Mouse (Mus musculus) erythroid progenitor cell, adult 5-6 weeks (primary cell): ENCODE data around the gene Pgghg. TPM values are rescaled to one million over a fixed set of nuclear protein-coding genes. Genes with fewer than 3 reads are reported as not detected.
"Not testable (repeated sequence)": the region's sequence is repeated elsewhere in the genome, so short reads cannot be mapped to it uniquely, and the experiment has no call there.

Source experiments
- ATAC-seq: replicated peaks from 2 replicates; pipeline ENCODE4 v1.8.0; 2016; ENCODE audit warnings: moderate number of reproducible peaks, mild to moderate bottlenecking, moderate TSS enrichment, inconsistent platforms; ENCODE audit not compliant: poor library complexity, low FRiP score, severe bottlenecking
- total RNA-seq, 2 experiments: library from RNA; stranded (forward) in 1 of 2; stranded (reverse) in 1 of 2; fragments of 150-400 nt in 1 of 2; fragments of 186-747, 209-891 nt in 1 of 2; gene quantifications; 2 replicates each; pipeline versions ENCODE4 v1.2.3 to v1.2.4; 2015 to 2017; ENCODE audit warnings: low replicate concordance in 2 of 2

Pgghg gene
- total RNA-seq, 2 experiments from 2014 or later: 1.3 TPM; not detected in 1

DNA sequence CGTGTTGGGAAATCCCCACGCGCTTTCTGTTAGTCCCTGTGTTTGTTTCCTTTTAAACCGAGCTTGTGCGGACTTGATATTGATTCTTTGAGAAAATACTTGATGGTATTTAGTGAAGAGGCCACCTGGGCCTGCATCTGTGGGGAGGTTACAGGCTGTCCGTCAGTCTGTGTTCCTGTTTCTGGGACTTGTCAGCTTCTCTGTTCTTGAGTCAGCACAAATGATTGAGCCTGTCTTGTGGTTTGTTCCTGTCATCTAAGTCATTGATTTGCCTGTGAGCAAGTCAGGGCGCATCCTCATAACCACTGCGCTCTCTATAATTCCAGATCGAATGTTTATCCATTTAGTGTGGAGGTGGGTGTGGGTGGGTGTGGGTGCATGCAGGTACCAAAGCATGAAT, 35.5 kb downstream of the Pgghg start:
- not testable (repeated sequence) for ATAC-seq

DNA sequence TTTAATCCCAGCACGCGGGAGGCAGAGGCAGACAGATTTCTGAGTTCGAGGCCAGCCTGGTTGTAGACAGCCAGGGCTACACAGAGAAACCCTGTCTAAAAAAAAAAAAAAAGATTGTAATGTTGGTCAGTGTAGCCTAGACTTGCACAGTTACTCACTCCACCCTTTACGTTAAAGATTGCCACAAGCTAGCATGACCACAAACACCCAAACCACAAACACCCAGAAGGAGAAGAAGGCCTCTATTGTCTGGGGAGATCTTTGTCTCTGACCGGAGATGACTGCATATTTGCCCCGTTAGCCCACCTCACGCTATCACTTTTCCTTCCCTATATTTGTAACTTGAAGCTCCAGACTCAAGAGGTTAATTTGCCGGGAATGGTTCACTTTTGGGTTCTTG, 40.5 kb downstream of the Pgghg start:
- ATAC-seq: no peak

DNA sequence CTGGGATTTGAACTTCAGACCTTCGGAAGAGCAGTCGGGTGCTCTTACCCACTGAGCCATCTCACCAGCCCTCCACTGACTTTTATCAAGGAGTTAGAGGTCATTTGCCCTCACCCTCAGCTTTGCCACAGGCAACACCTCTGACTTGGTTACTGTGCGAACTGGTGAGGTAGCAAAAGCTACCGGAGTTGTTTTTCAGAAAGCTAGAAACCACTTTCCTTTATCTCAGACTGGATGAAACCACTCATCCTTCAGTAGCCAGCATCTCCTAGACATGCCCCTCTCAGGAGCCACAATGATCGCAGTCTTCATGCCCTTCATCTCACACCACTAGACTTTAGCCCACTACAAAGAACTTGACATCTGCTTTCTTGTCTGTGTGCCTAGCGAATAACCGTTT, 41.8 kb downstream of the Pgghg start:
- no peak for ATAC-seq

DNA sequence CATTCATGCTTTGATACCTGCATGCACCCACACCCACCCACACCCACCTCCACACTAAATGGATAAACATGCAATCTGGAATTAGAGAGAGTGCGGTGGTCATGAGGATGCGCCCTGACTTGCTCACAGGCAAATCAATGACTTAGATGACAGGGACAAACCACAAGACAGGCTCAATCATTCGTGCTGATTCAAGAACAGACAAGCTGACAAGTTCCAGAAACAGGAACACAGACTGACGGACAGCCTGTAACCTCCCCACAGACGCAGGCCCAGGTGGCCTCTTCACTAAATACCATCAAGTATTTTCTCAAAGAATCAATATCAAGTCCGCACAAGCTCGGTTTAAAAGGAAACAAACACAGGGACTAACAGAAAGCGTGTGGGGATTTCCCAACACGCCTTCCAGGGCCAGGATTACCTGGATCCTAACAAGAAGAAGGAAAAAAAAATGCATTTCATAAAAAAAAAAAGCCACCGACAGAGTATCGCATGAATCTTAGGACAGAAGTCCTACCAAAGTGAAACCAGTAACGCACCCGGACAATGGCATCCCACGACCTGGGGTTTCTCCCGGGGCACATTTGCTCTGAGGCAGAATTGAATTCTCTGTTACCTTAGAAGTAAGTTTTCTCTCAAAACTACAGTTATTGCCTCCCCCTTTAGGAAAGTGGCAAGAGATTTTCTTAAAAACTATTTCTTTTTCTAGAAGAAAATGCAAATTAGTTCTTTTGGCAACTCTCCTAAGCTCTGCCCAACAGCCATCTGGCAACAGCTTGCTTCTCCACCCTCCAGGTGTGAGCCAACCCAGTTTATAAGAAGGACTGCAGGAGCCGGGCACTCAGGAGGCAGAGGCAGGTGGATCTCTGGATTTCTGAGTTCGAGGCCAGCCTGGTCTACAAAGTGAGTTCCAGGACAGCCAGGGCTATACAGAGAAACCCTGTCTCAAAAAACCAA, 46.3 kb downstream of the Pgghg start:
- no peak for ATAC-seq

DNA sequence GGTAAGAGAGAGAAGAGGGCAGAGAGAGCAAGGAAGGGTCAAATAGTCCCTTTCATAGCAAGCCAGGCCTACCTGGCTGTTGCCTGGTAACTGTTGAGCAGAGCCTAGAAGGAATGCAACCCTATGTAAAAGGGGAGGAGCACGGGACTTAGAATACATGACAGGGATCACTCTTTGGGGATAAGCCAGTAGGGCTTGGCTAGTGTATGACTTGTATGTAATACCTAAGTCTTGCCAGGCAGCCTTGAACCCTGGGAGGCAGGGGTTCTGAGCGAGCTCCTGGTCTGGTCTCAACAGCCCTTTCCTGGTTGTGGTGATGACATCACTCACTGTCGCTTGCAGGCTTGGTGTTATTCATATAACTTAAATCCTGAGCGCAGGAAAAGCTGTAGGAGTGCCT, 47.8 kb downstream of the Pgghg start:
- ATAC-seq: no peak

DNA sequence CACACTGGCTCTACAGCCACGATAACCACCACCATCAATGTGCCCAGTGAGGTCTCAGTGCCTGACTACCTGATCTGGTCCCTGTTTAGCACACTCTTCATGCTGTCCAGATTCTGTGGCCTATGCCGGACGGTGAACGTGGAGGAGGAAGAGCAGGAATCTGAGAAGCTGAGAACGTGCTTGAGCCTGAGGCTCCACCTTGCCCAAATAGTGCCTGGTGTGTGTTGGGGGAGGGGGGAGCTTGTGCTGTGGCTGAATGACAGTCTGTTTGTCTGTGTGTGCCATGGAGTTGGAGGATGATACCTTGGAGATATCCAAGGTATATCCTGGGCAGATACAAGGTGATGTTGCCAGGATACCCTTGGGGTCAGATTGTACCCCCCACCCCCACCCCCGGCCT, 49.0 kb downstream of the Pgghg start:
- no peak for ATAC-seq

DNA sequence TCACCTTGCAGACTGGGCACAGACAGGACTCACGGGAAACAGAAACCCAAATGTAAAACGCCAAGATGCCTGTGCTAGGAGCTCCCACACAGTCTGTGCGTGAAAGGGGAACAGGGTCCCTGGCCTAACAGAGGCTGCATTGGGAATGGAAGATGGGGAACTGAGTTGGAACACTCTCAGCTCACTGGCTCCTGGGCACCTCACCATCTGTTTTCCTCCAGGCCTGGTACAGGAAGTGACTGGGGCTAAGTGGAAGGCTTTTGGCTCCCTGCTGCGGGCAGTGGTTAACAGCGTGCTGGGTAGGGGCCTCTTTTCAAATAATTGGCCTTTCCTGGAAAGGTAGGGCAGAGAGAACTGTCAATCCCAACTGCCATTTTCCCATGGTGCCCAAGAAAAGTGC, 49.4 kb downstream of the Pgghg start:
- no peak for ATAC-seq

DNA sequence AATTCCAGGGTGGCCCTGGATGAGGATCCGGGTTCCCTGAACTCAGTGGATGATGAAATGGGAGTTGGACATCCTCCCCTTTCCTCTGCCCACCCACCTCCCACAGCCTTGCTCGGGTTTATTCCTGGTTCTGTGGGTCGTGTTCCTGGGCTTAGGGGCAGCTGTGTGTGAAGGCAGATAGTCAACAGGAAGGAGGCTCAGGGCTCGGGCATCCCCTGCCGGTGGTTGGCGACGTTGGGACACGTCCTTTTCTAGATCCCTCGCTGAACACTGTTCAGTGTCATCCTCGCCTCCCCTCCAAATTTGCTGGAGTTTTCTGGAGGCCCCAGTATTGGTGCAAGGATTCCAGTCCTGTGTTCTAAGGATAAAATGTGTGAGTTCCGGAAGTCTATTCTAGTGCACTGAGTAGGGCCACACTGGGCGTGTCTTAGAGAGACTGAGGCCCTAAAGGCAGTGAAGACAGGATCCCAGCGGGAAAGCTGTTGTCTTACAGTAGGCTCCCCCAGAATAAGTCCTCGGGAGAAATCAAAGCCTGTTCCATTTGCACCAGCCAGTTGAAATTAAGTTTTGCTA, 50.0 kb downstream of the Pgghg start:
- no peak for ATAC-seq

Other genes starting within 250 kb of the Pgghg start
- not detected in 2 replicates for gene Olfr541, start 244.1 kb upstream of the Pgghg start, total RNA-seq (2015; ENCODE audit: low replicate concordance)
- not detected in 2 replicates for gene Olfr541, start 244.1 kb upstream of the Pgghg start, total RNA-seq (2017; ENCODE audit: low replicate concordance)
- gene Cyp2e1, start 177.7 kb upstream of the Pgghg start, total RNA-seq (2015; ENCODE audit: low replicate concordance): not detected in 2 replicates
- gene Cyp2e1, start 177.7 kb upstream of the Pgghg start, total RNA-seq (2017; ENCODE audit: low replicate concordance): not detected in 2 replicates
- 1.8 TPM in 1 of 2 replicates, not detected in the other for gene Syce1, start 153.5 kb upstream of the Pgghg start, total RNA-seq (2015; ENCODE audit: low replicate concordance)
- not detected in 2 replicates for gene Syce1, start 153.5 kb upstream of the Pgghg start, total RNA-seq (2017; ENCODE audit: low replicate concordance)
- gene Zfp941, start 119.2 kb upstream of the Pgghg start, total RNA-seq (2015; ENCODE audit: low replicate concordance): 0.36 TPM in 1 of 2 replicates, not detected in the other
- gene Zfp941, start 119.2 kb upstream of the Pgghg start, total RNA-seq (2017; ENCODE audit: low replicate concordance): not detected in 2 replicates
- not detected in 2 replicates for gene Urah, start 106.4 kb upstream of the Pgghg start, total RNA-seq (2015; ENCODE audit: low replicate concordance)
- not detected in 2 replicates for gene Urah, start 106.4 kb upstream of the Pgghg start, total RNA-seq (2017; ENCODE audit: low replicate concordance)
- not detected in 2 replicates for gene Scgb1c1, start 95.8 kb upstream of the Pgghg start, total RNA-seq (2015; ENCODE audit: low replicate concordance)
- gene Scgb1c1, start 95.8 kb upstream of the Pgghg start, total RNA-seq (2017; ENCODE audit: low replicate concordance): not detected in 2 replicates
- gene Odf3, start 93.6 kb upstream of the Pgghg start, total RNA-seq (2015; ENCODE audit: low replicate concordance): not detected in 2 replicates
- not detected in 2 replicates for gene Odf3, start 93.6 kb upstream of the Pgghg start, total RNA-seq (2017; ENCODE audit: low replicate concordance)
- not detected in 2 replicates for gene Gm45785, start 85.1 kb upstream of the Pgghg start, total RNA-seq (2015; ENCODE audit: low replicate concordance)
- gene Gm45785, start 85.1 kb upstream of the Pgghg start, total RNA-seq (2017; ENCODE audit: low replicate concordance): 2.8 TPM in 1 of 2 replicates, not detected in the other
- gene Ric8a, start 84.4 kb upstream of the Pgghg start, total RNA-seq (2015; ENCODE audit: low replicate concordance): 19.1 and 49.5 TPM in 2 replicates
- gene Ric8a, start 84.4 kb upstream of the Pgghg start, total RNA-seq (2017; ENCODE audit: low replicate concordance): 12.1 and 22.2 TPM in 2 replicates
- gene Bet1l, start 83.8 kb upstream of the Pgghg start, total RNA-seq (2015; ENCODE audit: low replicate concordance): 7.6 and 9.2 TPM in 2 replicates
- 9.0 and 9.4 TPM in 2 replicates for gene Bet1l, start 83.8 kb upstream of the Pgghg start, total RNA-seq (2017; ENCODE audit: low replicate concordance)
- gene Psmd13, start 59.4 kb upstream of the Pgghg start, total RNA-seq (2015; ENCODE audit: low replicate concordance): 74.2 and 90.1 TPM in 2 replicates
- 136 and 162 TPM in 2 replicates for gene Psmd13, start 59.4 kb upstream of the Pgghg start, total RNA-seq (2017; ENCODE audit: low replicate concordance)
- 14.4 and 16.3 TPM in 2 replicates for gene Sirt3, start 59.1 kb upstream of the Pgghg start, total RNA-seq (2015; ENCODE audit: low replicate concordance)
- 6.5 and 13.5 TPM in 2 replicates for gene Sirt3, start 59.1 kb upstream of the Pgghg start, total RNA-seq (2017; ENCODE audit: low replicate concordance)
- gene Cox8b, start 40.9 kb upstream of the Pgghg start, total RNA-seq (2015; ENCODE audit: low replicate concordance): not detected in 2 replicates
- gene Cox8b, start 40.9 kb upstream of the Pgghg start, total RNA-seq (2017; ENCODE audit: low replicate concordance): not detected in 2 replicates
- not detected in 2 replicates for gene Nlrp6, start 20.5 kb upstream of the Pgghg start, total RNA-seq (2015; ENCODE audit: low replicate concordance)
- gene Nlrp6, start 20.5 kb upstream of the Pgghg start, total RNA-seq (2017; ENCODE audit: low replicate concordance): not detected in 2 replicates
- gene Ifitm5, start 8.9 kb downstream of the Pgghg start, total RNA-seq (2015; ENCODE audit: low replicate concordance): not detected in 2 replicates
- gene Ifitm5, start 8.9 kb downstream of the Pgghg start, total RNA-seq (2017; ENCODE audit: low replicate concordance): not detected in 2 replicates
- not detected in 2 replicates for gene Gm45717, start 14.5 kb downstream of the Pgghg start, total RNA-seq (2015; ENCODE audit: low replicate concordance)
- not detected in 2 replicates for gene Gm45717, start 14.5 kb downstream of the Pgghg start, total RNA-seq (2017; ENCODE audit: low replicate concordance)
- 61.6 and 73.4 TPM in 2 replicates for gene Ifitm2, start 14.6 kb downstream of the Pgghg start, total RNA-seq (2015; ENCODE audit: low replicate concordance)
- 14.5 and 51.7 TPM in 2 replicates for gene Ifitm2, start 14.6 kb downstream of the Pgghg start, total RNA-seq (2017; ENCODE audit: low replicate concordance)
- 31.0 TPM in 1 of 2 replicates, not detected in the other for gene Ifitm1, start 25.8 kb downstream of the Pgghg start, total RNA-seq (2015; ENCODE audit: low replicate concordance)
- 0.90 and 20.6 TPM in 2 replicates for gene Ifitm1, start 25.8 kb downstream of the Pgghg start, total RNA-seq (2017; ENCODE audit: low replicate concordance)
- gene Ifitm3, start 69.4 kb downstream of the Pgghg start, total RNA-seq (2015; ENCODE audit: low replicate concordance): 156 and 271 TPM in 2 replicates
- gene Ifitm3, start 69.4 kb downstream of the Pgghg start, total RNA-seq (2017; ENCODE audit: low replicate concordance): 73.5 and 106 TPM in 2 replicates
- 172 and 212 TPM in 2 replicates for gene Ifitm6, start 76.5 kb downstream of the Pgghg start, total RNA-seq (2015; ENCODE audit: low replicate concordance)
- gene Ifitm6, start 76.5 kb downstream of the Pgghg start, total RNA-seq (2017; ENCODE audit: low replicate concordance): 65.6 and 95.9 TPM in 2 replicates
- gene Gm17387, start 87.7 kb downstream of the Pgghg start, total RNA-seq (2015; ENCODE audit: low replicate concordance): not detected in 2 replicates
- gene Gm17387, start 87.7 kb downstream of the Pgghg start, total RNA-seq (2017; ENCODE audit: low replicate concordance): not detected in 2 replicates
- gene B4galnt4, start 119.7 kb downstream of the Pgghg start, total RNA-seq (2015; ENCODE audit: low replicate concordance): not detected in 2 replicates
- gene B4galnt4, start 119.7 kb downstream of the Pgghg start, total RNA-seq (2017; ENCODE audit: low replicate concordance): 0.26 TPM in 1 of 2 replicates, not detected in the other
- gene Pkp3, start 136.8 kb downstream of the Pgghg start, total RNA-seq (2015; ENCODE audit: low replicate concordance): 4.3 TPM in 1 of 2 replicates, not detected in the other
- 0.91 and 1.3 TPM in 2 replicates for gene Pkp3, start 136.8 kb downstream of the Pgghg start, total RNA-seq (2017; ENCODE audit: low replicate concordance)
- 4.2 and 10.5 TPM in 2 replicates for gene Sigirr, start 159.2 kb downstream of the Pgghg start, total RNA-seq (2015; ENCODE audit: low replicate concordance)
- gene Sigirr, start 159.2 kb downstream of the Pgghg start, total RNA-seq (2017; ENCODE audit: low replicate concordance): 1.5 TPM in 1 of 2 replicates, not detected in the other
- not detected in 2 replicates for gene Ano9, start 176.4 kb downstream of the Pgghg start, total RNA-seq (2015; ENCODE audit: low replicate concordance)
- gene Ano9, start 176.4 kb downstream of the Pgghg start, total RNA-seq (2017; ENCODE audit: low replicate concordance): not detected in 2 replicates
- 278 and 380 TPM in 2 replicates for gene Ptdss2, start 181.0 kb downstream of the Pgghg start, total RNA-seq (2015; ENCODE audit: low replicate concordance)
- 309 and 327 TPM in 2 replicates for gene Ptdss2, start 181.0 kb downstream of the Pgghg start, total RNA-seq (2017; ENCODE audit: low replicate concordance)
- gene Rnh1, start 231.5 kb downstream of the Pgghg start, total RNA-seq (2015; ENCODE audit: low replicate concordance): 9.6 and 16.2 TPM in 2 replicates
- 3.7 and 20.5 TPM in 2 replicates for gene Rnh1, start 231.5 kb downstream of the Pgghg start, total RNA-seq (2017; ENCODE audit: low replicate concordance)